Mouse (Mus musculus) frontal cortex, postnatal 14 days (tissue): ENCODE results near the gene Ccdc91.

ENCODE experiments used
- DNase-seq, 2 experiments: peaks; one replicate each; pipeline ENCODE4 v3.0.0; 2022; ENCODE audit warnings: low spot score in 2 of 2

Gene Ccdc91

DNA sequence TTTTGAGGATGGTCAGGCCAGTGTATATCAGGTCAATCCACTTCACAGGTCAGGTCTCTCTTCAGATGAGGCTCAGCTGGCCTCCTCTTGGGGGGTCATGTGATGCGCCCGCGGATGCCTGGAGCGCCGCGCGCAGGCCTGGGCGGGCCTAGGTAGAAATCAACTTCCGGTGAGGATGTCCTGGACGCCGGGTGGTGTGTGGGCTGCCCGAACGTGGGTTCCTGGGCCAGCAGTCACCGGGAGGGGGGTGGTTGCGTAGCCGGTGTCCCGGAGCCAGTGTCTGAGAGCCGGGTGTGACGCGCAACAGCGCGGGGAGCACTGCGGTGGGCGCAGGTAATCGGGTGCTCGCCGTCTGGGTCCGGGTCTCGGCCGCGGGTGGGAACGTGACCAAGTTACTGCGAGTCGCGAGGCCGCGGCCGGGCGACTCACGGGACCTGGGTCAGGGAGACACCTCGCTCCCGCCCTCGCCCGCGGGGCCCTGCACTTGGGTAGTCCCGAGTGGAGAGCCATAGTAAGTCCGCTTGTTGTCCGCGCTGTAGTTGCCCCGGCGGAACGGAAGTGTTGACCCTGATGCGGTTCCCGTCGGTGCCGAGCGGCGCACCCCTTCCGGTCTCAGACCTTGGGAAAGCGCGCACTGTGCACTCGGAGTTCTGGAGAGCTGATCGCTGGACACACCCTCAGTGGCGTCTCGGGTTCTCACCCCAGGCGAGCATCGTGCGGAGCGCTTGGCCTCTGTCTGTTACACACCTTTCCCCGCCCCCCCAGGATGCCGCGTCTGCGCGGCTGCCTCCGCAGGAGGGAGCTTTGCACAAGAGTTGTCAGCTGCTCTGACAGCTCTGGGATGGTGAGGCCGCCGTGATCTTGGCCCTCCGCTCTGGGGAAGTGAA lies at the start of gene Ccdc91:
TSS of gene Ccdc91 (plus strand) at position 102 of the 887 bp plus-strand sequence.
- DNase-seq, result peak; percentile 77 to 80

DNA sequence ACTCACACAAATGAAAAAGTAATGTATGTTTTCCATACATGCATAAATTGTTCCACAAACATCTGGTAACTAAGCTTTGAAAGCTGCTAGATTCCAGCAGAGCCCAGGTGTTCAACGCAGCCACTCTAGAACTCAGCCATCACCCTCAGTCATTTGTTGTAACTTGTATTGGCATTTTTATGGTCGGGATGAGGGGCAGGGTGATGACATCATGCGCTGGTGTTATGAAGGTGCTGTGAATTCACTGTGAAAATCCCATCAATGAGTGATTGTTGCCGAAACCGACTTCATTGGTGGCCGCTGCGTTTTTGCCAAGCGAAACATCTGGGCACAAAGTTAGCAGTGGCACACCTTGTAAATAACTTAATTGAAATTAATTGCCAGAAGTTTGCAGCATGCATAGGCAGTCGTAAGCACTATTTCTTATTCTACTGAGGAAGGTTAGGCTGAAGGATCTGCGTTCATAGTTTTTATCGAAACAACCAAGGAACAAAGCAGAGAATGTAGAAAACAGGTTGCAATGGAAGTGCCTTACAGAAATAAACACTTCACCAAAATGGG lies 48.6 kb upstream of the Ccdc91 start:
- DNase-seq, result no peak

DNA sequence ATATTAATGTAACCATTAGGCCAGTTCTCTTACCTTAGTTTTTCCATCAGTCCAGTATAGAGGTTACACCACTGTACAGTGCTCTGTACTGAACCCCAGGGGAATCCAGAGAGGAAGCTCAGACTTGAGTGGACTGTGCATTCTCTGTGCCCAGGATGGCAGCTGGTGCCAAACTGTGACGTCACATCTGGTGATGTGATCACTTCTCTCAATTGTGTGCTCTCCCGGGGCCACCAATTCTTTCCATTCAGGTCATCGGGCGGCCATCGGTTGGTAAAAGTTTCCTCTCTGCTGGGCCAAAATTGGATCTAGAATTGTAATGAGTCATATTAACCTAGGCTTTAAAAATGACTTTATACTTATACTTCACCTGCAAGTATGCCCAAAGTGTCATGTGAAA lies 19.9 kb upstream of the Ccdc91 start:
- no peak for DNase-seq

DNA sequence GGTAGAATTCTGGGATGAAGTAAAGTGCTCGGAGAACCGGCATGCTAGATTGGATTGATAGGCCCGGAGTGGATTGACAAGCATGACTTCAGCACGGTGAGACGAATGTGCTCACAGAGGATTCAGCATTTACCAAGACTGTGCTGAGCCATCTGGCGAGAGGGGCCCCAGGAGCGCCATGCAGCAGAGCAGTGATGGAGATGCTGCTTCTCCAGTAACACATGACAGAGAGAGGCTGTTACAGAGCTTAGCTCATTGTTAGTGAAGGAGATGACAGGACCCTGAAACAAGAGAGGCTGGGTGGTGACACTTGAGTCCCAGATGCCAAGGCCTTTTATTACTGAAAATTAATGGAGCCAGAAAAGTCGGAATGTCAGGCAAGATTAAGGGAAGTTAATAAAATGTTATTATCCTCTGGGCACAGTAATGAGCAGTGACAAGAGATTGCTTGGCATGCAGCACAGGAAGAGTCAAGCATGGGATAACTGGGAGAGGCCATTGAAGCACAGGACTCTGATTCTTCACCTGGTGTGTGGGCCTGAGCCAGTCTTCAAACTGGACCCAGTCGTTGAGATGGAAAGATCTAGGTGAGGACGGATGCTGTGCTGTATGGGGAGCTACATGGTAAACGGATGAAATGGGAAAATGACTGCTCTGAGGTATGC lies 16.9 kb upstream of the Ccdc91 start:
- DNase-seq, result no peak

DNA sequence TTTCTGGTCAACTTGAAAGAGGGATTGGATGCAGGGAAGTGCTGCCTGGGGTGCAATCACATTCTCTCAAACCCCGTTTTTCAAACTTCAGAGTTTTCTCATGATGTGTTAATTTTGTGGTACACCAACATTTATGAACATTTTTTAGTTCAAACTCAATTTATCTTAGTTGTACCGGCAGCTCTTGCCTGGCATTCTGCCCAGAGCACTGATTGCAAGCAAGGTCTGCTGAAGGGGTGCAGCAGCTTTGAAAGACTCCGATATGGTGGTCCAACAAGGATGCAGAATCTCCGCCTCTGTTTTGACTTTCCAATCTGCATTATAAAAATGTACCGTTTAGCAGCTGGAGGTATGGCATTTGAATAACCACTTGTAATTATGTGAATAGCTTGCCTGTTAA lies 5.6 kb upstream of the Ccdc91 start:
- no peak for DNase-seq

DNA sequence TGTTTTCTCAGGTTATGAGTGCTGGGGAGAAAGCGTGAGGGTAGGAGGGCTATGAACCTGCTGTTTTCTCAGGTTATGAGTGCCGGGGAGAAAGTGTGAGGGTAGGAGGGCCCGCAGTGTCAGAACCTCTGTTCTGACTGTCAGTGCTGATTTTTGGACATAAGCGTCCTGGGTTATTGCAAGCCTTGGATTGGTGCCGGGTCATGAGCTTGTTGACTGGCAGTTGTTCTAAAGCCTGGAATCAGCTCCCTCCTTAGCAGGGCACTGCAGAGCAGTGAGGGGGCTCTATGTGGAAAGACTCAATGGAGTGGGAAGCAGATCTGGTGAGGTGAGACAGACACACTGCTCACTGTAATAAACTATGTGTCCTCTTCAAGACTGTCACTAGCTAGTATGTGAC lies 5.5 kb downstream of the Ccdc91 start:
- no peak for DNase-seq

DNA sequence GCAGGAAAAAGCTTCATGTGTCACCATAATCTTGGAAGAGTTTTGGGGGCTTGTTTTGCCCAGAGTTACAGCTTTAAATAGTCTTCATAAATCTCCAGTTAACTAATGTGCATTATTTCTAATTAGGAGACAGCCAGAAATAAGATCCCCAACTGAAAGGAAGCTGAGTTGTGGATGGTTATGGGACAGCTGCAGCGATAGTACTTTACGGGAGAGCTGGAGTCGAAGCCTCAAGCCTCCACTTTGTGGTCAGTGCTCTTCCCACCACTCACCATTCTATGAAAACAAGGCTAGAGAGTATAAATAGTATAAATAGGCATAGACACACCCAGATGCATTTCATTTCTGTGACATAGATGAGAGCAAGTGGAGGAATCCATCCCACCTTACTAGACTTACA lies 14.5 kb downstream of the Ccdc91 start:
- DNase-seq, result no peak

DNA sequence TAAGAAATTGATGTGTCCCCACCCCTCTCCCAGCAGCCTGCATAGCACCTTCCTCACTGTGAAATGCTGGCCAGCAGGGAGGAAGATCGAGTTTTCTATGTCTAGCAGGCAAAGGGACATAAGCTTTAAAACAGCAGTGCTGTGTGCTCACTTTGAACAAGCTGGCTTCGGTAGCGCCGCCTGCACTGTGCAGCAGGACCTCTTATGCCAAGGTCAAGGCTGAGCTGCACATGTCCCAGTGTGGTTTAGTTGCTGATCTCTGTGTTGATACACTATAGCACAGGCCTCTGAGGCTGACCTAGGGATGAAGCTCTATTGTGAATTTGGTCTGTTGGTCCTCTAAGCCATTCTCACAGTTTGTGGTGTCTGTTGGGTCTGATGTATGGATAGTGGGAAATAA lies 16.9 kb downstream of the Ccdc91 start:
- DNase-seq, result no peak

DNA sequence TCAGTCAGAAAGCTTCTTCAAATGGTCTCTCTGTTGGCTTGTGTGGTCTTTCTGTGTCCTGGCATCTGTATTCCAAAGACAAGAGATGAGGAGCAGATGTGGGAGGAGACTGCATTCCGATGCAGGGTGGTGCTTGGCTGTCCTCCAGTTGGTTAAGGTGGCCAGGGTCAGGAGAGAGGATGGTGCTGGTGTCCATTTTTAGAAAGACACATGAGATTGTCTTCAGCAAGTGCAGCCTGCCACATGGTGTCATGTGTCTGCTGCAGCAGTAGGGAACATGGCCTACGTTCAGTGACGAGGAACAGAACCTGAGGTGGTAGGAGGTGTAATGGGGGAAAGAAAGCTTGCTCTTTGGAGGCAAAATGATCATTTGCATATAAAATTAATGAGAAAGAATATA lies 25.8 kb downstream of the Ccdc91 start:
- DNase-seq, result no peak

DNA sequence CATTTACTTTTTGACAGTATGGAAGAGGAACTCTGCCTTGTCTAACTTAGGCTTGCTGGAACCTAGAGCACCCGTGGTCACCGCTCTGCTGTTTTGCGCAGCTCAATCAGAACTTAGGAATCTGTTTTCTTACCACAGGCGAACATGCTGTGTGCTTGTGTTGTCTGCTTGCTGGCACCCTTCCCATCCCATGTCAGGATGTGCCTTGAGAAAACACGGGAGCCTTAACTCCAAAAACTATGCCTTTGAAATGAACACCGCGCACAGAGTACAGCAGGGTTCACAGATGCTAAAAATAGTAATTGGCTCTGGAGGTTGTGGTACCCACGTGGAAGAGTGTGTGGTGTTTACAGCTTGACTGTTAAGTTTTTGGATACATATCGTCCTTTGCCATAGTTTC lies 30.4 kb downstream of the Ccdc91 start:
- no peak for DNase-seq

DNA sequence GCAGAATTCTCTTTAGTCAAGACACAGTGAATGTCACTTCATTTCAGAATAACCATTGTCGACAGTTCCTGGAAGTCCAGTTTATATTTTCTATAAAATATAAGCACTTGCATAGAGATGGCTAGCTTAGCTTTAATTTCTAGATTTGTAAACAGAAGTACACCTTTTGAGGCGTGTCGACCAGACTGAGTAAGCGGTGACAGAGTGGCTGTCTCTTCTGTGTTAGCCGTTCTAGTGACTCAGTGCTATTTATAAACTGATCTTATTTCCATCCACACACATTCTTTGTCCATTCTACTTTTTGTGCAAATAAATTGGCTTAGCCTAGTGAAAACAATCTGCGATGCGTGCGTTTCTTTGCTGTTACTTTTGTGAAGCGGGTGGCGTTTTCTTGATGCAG lies 30.9 kb downstream of the Ccdc91 start:
- DNase-seq, result no peak

DNA sequence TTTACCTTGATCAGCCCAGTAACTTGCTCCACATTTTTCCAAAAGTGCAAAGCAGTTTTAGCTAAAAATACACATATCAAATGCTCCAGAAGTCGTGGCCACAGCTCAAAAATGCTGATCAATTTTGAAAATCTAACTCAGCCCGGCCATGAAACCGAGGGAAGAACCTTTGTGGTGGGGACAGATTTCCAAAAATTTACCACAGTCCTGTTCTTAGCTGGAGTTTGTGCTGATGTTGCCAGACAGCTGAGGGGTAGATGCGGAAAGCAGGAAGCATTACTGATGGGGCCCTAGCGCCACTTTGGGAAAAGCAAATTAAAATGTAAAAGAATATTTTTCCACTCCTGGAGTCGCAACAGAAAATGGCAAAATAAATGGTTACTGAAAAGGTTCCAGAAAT lies 31.6 kb downstream of the Ccdc91 start:
- no peak for DNase-seq

DNA sequence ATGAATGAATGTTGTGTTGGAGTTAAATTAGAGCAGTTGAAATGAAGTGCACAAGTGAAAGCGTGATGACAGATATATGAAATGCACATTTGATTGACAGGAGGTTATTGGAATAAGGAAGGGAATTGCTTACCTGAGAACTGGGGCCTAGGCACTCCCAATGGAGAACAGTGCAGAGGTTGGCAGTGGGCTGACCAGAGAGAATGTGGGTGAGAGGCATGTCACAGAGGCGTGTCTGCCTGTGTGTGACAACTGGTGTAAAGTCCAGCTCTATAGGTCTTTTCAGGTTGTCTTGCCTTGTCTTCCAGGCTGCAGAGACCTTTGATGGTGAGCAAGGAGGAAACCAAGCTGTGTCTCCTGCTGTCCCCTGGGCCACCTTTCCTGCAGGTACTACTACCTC lies 34.9 kb downstream of the Ccdc91 start:
- DNase-seq, result no peak

DNA sequence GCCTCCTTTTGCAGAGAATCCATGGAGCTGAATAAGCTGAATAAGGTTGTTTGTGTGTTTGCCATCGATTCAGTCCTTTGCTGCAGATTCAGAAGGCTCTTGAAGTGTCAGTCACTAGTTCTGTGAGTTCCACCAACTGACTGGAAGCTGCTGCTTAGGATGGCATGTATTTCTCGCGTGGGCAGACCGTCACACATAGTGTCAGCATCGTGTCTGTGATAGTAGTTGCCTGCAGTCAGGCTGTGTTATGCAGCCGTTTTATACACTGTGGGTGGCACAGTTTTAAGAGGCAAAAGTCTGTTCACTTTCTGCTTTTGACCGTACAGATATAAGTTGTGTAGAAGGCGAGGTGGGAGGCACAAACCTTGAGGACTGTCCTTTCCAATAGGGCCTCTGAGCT lies 42.3 kb downstream of the Ccdc91 start:
- peak; percentile 47 to 48 for DNase-seq

DNA sequence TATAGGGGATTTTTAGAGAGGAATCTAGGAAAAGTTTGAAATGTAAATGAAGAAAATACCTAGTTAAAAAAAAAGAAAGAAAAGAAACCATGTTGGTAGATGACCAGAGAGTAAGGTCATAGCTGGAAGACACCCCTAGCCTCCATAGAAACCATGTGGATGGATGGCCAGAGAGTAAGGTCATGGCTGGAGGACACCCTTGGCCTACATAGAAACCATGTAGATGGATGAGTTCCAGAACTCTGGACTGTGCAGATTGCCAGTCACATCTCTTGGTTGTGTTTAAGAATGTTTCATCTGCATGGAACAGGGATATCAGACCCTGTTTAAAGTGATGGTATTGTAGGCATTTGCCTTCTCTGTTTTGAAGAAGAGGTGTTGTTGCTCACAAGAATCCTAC lies 49.6 kb downstream of the Ccdc91 start:
- no peak for DNase-seq

DNA sequence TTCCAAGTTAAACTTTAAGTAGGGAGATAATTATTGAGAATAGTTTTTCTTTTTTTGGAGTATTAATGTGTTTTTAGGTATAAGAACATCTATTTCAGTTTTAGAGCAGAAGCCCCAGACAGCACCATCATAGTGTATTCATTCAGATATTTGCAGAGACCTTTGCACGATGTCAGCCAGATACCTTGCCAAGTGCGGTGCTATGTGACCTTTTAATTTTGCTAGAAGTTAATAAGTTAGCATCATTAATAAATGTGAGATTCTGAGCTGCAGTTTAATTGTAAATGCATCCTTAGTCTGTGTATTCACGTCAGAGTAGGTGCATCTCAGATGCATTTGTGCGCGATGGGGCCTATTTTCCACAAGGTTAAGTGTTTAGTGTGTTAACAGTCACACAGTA lies 59.3 kb downstream of the Ccdc91 start:
- no peak for DNase-seq

DNA sequence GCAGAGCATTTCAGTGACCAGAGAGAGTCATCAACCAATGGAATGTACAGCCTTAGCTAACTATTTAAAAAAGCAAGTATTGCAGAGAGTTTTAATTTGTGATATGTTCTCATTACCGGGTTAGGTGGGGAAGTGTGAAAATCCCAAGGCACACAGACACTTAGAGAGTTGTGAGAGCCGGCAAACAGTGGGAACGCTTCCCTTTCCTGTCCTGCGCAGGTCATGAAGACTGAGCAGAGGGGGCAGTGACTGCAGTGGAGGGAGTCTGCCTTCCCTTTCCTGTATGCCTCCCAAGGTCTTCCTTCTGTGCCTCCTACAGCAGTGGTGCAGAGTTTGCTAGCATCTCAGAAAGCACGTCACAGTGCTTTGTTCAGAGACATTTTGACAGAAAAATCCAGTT lies 62.6 kb downstream of the Ccdc91 start:
- no peak for DNase-seq

DNA sequence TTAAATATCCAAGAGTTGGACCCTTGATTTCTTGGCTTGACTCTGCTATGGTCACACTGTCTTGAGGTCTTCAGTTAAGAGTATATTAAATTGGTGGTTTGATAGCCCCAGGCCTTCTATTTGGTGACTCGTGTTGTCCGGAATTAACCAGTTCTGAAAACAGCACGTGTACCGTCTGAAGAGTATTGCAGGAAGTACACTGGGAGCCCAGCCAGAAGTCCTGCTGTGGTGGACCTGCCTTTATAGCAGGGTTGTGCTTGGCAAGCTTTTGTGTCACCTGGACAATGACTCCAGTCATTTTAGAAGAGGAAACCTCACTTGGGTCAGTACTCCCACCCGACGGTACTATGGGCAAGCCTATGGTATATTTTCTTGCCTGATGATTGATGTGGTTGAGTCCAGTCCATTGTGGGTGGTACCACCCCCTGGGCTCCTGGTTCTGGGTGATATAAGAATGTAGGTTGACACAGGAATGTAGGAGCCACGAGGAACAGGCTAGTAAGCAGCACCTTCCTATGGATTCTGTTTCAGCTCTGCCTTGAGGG lies 63.5 kb downstream of the Ccdc91 start:
- DNase-seq, result no peak

DNA sequence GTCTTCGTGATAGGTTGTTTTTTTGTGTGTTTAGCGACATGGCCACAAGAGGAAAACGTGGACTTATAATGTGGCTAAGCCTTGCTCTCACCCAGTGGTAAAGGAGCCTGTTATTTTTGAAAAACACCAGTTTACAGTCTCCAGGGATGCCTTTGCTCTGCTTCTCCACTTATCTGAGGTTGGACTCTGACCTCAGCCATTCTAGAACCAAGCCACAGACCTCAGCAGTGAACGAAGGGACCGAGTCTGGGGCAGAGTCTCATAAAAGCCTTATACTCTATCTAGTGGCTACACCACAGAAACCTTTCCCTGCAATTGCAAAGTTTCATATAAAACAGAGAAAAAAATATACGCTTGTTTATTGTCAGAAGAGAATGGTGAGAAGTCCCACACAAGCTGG lies 65.3 kb downstream of the Ccdc91 start:
- DNase-seq, result no peak

DNA sequence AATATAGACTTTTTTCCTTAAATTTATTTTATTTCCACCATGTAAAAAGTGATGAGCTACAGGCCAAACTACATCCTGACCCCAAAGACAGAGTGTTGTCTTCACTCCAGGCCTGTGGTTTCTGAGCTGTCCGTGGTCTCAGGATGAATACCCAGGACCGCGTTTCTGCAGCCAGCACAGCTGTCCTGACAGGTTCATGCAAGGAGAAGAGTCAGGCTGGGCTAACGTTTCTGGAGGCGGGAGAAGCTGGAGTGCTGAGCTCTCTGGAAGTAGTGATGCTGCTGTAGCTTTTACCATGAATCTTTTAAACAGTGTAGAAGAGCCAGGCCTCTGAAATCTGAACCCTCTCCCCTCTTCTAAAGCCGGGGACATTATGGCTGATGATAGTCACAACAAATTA lies 80.0 kb downstream of the Ccdc91 start:
- DNase-seq, result no peak

DNA sequence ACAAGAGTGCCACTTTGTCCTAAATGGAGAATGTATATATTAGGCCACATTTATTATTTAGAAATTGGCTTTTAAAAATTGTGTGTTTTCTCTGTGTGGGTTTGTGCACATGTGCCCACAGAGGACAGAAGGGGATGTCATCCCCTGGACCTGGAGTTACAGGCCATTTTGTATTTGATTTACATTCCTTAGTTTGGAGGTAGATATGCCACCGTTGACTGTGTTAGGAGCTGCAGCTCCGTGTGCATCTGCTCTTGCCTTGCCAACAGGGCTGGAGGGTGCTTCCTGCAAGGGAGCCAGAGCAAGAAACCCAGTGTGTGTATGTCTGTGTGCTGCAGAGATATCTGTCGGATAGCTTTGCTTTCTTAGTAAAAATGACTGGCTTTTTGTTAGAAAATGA lies 83.7 kb downstream of the Ccdc91 start:
- no peak for DNase-seq

DNA sequence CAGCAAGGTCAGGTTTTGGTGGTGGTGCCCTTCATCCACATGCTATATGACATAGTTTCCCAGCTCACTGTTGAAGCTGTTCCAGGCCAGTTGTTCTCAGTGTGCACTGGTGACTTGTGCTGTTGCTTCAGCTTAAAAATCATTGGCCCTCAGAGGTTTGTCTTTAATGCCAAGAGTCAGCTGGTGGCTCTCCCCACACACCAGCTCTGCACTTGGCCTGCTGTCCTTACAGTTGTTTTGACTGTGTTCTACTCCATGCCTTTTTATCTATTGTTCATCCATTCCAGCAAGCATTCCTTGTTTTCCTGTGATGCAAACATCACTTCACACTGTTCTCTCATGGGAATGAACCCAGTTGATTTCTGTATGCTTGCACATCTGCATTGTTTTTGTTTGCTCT lies 84.8 kb downstream of the Ccdc91 start:
- no peak for DNase-seq

DNA sequence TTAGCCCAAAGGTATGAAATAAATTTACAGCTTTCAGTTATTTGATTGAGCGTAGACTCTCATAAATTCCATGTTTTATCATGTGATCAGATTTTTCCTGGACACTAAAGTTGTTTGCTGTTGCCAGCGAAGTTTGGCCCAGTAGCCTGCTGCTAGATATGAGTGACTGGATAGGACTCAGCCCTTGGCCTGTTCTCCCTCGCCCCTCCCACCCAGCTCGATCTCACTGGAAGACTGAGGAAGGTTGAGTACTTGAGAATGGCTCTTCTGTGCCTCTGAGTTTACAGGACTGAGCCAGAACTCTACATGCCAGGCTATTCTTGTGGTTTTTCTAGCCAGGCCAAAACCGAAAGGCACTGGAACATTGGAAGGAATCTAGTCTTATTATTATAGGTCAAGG lies 93.6 kb downstream of the Ccdc91 start:
- no peak for DNase-seq
